Mouse (Mus musculus) hindbrain, embryonic 16.5 days (tissue): ENCODE data around the gene Hoxa13. TPM values are rescaled to one million over a fixed set of nuclear protein-coding genes. Genes with fewer than 3 reads are reported as not detected.

ENCODE experiments used
- ATAC-seq: fragments of 200-750 bp; cut with Nextera tagmentation; 2 replicates; pipeline ENCODE4 v1.8.0; 2017; ENCODE audit warnings: moderate TSS enrichment, moderate library complexity
- H3K27ac ChIP-seq: fragments of 300-500 bp; sonication (generic); 2 replicates; pipeline ENCODE4 v1.5.1; 2014; ENCODE audit warnings: low read depth, mild to moderate bottlenecking, control low read depth, low read length, moderate library complexity
- H3K27me3 ChIP-seq: fragments of 300-500 bp; sonication (generic); replicated peaks from 2 replicates; pipeline ENCODE4 v1.6.1; 2014; ENCODE audit warnings: low read length; ENCODE audit not compliant: control insufficient read depth, insufficient read depth
- H3K36me3 ChIP-seq: fragments of 300-500 bp; sonication (generic); 2 replicates; pipeline ENCODE4 v1.6.1; 2014; ENCODE audit warnings: mild to moderate bottlenecking, low read length, moderate library complexity, mixed read lengths; ENCODE audit not compliant: control insufficient read depth, insufficient read depth
- H3K4me1 ChIP-seq: fragments of 300-500 bp; sonication (generic); 2 replicates; pipeline ENCODE4 v1.6.1; 2014; ENCODE audit warnings: low read depth, low read length; ENCODE audit not compliant: control insufficient read depth, insufficient read depth
- H3K4me2 ChIP-seq: fragments of 300-500 bp; sonication (generic); 2 replicates; pipeline ENCODE4 v1.6.1; 2014; ENCODE audit warnings: mild to moderate bottlenecking, low read length, control low read depth, moderate library complexity
- H3K4me3 ChIP-seq: fragments of 300-500 bp; sonication (generic); 2 replicates; pipeline ENCODE4 v1.5.1; 2014; ENCODE audit warnings: mild to moderate bottlenecking, low read length, control low read depth, moderate library complexity
- H3K9ac ChIP-seq: fragments of 300-500 bp; sonication (generic); 2 replicates; pipeline ENCODE4 v1.6.1; 2014; ENCODE audit warnings: low read depth, mild to moderate bottlenecking, control low read depth, low read length, moderate library complexity
- H3K9me3 ChIP-seq: fragments of 300-500 bp; sonication (generic); 2 replicates; pipeline ENCODE4 v1.6.1; 2014; ENCODE audit warnings: mild to moderate bottlenecking, low read length, moderate library complexity; ENCODE audit not compliant: control insufficient read depth
- WGBS: fragments of 180-500 bp; shearing (Covaris S2); extraction: QIAGEN DNeasy Blood & Tissue Kit; methylation state at CpG from one replicate; pipeline ENCODE4 v1.1.7; 2014; 5-methylcytosine and 5-hydroxymethylcytosine counted together
- polyA plus RNA-seq: library from polyadenylated mRNA; unstranded; fragments of >200 nt; fragmentation: Nextera tagmentation; extraction: Ambion mirVana; gene quantifications from 2 replicates; pipeline ENCODE4 v1.2.1, GENCODE M21; 2015

The Hoxa13 gene
- polyA plus RNA-seq, 1 experiment from 2014 or later = not detected

DNA sequence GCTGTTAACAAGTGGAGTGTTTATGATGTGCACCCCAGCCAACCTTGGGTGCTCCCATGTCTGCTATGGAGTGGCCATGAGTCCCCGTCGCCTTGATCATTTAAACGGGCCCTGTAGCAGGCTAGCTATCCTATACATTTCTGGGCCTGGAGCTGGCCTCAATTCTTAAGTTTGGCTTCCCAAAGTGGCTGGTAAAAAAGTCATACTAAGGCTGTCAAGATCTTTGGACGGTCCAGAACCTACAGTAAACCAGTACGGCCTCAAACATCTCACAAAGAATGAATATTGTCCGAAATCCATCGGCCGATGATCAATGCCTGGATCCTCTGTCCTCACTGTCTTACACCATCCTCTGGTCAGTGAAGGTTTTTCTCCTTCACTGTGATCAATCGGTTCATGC, 25.4 kb downstream of the Hoxa13 start:
- H3K4me1 ChIP-seq = peaks cover 2% of the 10 kb centered on the region; the same call in 1 of the 2 replicates
- no peak overlapping the region for H3K27ac ChIP-seq
- WGBS = 30% methylated on average over 9 of the region's 9 CpGs
- no peak overlapping the region for H3K4me2 ChIP-seq
- no peak for ATAC-seq
- no peaks in the 10 kb centered on the region for H3K9me3 ChIP-seq
- no peak overlapping the region for H3K4me3 ChIP-seq
- H3K27me3 ChIP-seq = peaks cover 79% of the 10 kb centered on the region
- no peaks in the 10 kb centered on the region for H3K36me3 ChIP-seq
- no peak overlapping the region for H3K9ac ChIP-seq

DNA sequence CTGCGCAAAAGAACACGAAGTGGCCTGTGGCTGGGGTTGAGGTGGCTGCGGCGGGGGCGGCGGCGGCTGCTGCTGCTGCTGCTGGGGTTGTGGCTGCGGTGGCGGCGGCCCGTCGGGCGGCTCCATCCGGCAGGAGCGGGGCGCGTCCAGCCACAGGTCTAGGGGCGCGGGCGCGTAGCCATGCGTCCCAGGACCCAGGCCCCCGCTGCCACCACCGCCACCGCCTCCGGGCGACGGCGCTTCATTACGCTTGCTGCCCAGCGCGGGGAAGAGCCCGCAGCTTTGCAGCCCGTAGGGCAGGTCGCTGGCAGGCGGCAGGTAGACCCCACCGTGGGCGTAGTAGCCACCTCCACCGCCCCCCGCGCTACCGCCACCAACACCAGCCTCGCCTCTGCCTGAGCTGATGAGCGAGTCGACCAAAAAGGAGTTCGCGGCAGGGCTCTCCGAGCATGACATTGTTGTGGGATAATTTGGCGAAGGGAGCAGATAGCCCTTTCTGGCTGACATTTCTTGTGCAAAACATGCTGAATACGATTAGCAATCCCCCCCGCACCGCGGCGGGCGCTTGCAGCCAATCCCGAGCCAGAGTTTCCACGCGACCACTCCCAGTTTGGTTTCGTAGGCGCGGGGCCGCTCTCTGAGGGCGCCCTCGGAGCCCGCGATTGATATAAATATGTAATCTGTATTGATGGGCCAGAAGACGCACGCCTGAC, 26.1 kb downstream of the Hoxa13 start:
- Histone ChIP-seq H3K9me3 (no peaks in the 10 kb centered on the region), H3K9ac (no peak overlapping the region), H3K4me2 (no peak overlapping the region), H3K27me3 (peaks cover 78% of the 10 kb centered on the region), H3K27ac (no peak overlapping the region), H3K4me3 (no peak overlapping the region), H3K4me1 (no peaks in the 10 kb centered on the region), H3K36me3 (no peaks in the 10 kb centered on the region)
- WGBS = under 1% methylated on average over 52 of the region's 68 CpGs
- ATAC-seq = no peak

DNA sequence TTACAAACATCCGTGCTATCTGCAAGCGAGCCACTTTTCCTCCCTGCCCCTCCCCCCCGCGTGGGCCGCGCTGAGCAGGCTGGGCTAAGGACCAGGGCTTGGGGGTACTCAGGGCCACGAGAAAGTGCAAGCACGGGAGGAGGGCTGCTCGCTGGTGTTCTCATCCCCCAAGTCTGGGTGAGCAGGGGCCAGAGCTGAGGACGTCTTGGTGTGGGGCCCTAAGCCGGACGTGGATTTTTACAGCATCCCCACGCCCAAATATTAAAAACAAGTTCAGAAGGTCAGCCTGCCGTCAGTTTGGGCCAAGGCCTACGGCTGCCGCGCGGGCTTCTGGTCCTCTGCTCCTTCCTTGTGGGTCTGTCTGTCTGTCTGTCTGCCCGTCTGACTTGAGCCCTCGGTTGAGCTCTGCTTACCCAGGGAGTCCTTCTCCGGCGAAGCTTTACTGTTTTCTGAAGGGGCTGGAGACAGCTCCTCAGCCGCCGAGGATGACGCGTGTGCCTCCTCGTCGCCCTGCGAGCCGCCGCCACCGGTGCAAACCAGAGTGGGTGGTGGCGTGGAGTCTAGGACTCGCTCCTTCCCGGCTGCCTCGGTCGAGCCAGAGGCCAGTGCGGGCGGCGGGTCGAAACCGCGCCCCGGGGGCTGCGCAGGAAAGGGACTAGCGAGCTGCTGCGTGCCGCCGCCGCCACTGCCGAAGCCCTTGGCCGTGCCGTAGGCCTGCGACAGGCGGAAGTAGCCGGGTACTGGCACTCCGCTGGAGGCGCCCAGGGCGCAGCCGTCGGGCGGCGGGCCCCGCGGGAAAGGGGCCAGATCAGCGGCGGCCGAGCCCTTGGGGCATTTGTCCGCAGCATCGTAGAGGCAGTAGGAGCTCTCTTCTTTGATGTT, 26.9 kb downstream of the Hoxa13 start:
- H3K9ac ChIP-seq = no peak overlapping the region
- H3K4me1 ChIP-seq = no peaks in the 10 kb centered on the region
- no peak overlapping the region for H3K27ac ChIP-seq
- H3K36me3 ChIP-seq = no peaks in the 10 kb centered on the region
- H3K4me2 ChIP-seq = no peak overlapping the region
- WGBS = 1% methylated on average over 65 of the region's 70 CpGs
- H3K9me3 ChIP-seq = no peaks in the 10 kb centered on the region
- H3K27me3 ChIP-seq = peaks cover 80% of the 10 kb centered on the region
- ATAC-seq = no peak
- no peak overlapping the region for H3K4me3 ChIP-seq

DNA sequence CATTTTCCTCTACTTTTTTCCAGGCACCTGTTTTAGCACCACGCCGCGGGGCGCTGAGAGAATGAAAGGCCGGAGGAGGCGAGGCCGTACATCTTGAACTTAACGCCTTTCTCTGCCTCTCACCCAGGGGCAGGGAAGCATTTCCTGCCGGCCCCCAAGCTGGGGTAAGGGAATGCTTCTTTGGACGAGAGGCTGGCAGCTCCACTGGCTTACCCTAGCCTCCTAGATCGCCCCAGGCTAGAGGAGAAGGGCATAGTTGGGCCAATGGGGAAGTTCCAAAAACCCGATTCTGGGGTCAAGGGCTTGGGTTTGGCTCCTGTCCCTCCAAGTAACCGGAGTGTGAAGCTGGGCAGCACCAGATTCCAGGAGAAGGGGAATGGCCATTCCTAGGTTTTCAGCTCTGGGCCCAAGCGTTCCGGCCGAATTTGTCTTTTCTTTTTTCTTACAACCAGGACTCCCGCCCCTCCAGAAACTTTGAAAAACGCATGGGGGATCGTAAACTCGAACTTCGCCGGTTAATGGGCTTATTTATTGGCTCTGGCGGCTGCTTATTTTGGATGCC, 27.6 kb downstream of the Hoxa13 start:
- Histone ChIP-seq H3K4me2 (no peak overlapping the region), H3K27ac (no peak overlapping the region), H3K9me3 (no peaks in the 10 kb centered on the region), H3K4me3 (no peak overlapping the region), H3K9ac (no peak overlapping the region), H3K36me3 (no peaks in the 10 kb centered on the region), H3K27me3 (peaks cover 82% of the 10 kb centered on the region), H3K4me1 (no peaks in the 10 kb centered on the region)
- ATAC-seq = no peak
- 3% methylated on average over 23 of the region's 23 CpGs for WGBS

DNA sequence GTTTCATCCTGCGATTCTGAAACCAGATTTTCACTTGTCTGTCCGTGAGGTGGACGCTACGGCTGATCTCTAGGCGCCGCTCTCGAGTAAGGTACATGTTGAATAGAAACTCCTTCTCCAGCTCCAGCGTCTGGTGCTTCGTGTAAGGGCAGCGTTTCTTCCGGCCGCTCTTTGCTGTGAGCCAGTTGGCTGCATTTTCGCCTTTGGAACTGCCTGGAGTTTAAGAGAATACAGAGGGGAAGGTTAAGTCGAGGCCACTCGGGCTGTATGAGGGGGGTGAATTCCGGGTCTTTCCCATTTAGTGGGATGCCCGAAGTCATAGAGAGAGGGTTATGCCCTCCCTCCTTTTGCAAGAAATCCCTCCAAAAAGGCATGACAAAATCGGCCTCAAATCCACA, 28.1 kb downstream of the Hoxa13 start:
- H3K27me3 ChIP-seq = peaks cover 81% of the 10 kb centered on the region
- H3K4me2 ChIP-seq = no peak overlapping the region
- H3K9ac ChIP-seq = no peak overlapping the region
- H3K27ac ChIP-seq = no peak overlapping the region
- 0% methylated on average over 18 of the region's 18 CpGs for WGBS
- ATAC-seq = no peak
- H3K4me3 ChIP-seq = no peak overlapping the region
- H3K4me1 ChIP-seq = no peaks in the 10 kb centered on the region
- no peaks in the 10 kb centered on the region for H3K9me3 ChIP-seq
- no peaks in the 10 kb centered on the region for H3K36me3 ChIP-seq

DNA sequence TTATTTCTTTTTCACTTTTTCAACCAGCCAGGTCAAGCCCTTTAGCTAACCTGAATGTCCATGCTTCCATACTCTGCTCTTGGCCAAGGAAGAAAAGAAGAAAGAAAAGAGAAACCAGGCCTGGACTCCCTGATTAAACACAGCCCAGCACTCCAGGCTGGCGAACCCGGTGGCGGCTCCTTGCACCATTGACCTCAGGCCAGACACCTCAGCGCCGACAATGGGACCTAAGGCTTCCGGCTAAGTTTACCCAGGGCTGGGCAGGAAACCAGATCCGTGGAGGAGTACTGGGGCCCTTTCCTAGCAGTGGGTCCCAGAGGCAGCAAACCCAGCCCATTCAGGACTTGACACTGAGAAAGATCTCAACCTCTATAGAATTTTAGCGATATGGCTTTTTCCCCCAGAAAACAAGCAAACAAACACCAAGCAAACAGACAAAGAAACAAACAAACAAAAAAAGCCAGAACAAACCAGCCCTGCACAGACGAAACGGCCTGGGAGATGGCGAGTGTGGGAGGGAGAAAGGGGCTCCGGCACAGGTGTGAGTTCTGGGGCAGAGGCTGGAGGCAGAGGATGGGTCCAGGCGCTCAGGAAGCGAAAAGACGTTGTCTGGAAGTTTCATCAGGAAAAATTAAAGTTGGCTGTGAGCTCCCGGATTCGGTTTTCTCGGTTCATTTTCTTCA, 28.7 kb downstream of the Hoxa13 start:
- ATAC-seq = no peak
- H3K27ac ChIP-seq = no peak overlapping the region
- no peaks in the 10 kb centered on the region for H3K36me3 ChIP-seq
- H3K27me3 ChIP-seq = peaks cover 81% of the 10 kb centered on the region
- no peaks in the 10 kb centered on the region for H3K9me3 ChIP-seq
- H3K4me2 ChIP-seq = no peak overlapping the region
- WGBS = 1% methylated on average over 18 of the region's 18 CpGs
- H3K4me3 ChIP-seq = no peak overlapping the region
- no peaks in the 10 kb centered on the region for H3K4me1 ChIP-seq
- no peak overlapping the region for H3K9ac ChIP-seq

DNA sequence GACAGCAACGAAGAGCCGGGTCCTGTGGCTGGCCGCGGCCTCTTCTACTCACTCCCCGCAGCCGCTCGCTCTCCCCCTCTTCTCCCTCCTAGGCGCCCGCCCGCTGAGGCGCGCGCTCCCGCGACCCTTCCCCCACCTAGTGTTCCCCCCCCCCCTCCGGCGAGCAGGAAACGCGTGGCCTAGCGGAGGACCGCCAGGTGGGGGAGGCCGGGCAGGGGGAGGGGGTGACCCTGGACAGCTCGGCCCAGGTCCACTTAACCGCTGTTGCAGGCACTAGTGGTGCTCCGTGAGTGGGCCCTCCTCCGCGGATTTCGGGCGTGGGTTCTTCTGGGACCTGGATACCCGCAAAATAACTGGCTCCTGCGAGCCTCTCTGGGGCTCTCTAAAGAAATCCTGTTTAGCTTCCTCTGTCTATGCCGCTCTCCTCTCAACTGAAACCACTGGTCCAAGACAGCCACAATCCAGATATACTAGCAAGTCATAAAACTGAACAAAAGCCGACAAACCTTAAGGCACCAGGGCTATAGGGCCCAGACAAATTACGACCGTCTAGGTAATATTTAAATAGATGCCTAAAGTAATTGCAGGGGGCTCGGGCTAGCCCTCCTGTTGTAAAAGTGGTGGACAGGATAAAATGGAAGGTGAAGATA, 30.0 kb downstream of the Hoxa13 start, which contains the start of gene Hoxa9:
TSS of gene Hoxa9 (minus strand) at position 574 of the 650 bp plus-strand sequence.
- Histone ChIP-seq H3K9me3 (no peaks in the 10 kb centered on the region), H3K4me1 (no peaks in the 10 kb centered on the region), H3K36me3 (no peaks in the 10 kb centered on the region), H3K9ac (no peak within 1 kb of the TSS), H3K27me3 (peaks cover 78% of the 10 kb centered on the region), H3K4me3 (no peak within 1 kb of the TSS), H3K27ac (no peak within 1 kb of the TSS), H3K4me2 (no peak within 1 kb of the TSS)
- ATAC-seq = no peak
- 2% methylated on average over 22 of the region's 36 CpGs for WGBS

DNA sequence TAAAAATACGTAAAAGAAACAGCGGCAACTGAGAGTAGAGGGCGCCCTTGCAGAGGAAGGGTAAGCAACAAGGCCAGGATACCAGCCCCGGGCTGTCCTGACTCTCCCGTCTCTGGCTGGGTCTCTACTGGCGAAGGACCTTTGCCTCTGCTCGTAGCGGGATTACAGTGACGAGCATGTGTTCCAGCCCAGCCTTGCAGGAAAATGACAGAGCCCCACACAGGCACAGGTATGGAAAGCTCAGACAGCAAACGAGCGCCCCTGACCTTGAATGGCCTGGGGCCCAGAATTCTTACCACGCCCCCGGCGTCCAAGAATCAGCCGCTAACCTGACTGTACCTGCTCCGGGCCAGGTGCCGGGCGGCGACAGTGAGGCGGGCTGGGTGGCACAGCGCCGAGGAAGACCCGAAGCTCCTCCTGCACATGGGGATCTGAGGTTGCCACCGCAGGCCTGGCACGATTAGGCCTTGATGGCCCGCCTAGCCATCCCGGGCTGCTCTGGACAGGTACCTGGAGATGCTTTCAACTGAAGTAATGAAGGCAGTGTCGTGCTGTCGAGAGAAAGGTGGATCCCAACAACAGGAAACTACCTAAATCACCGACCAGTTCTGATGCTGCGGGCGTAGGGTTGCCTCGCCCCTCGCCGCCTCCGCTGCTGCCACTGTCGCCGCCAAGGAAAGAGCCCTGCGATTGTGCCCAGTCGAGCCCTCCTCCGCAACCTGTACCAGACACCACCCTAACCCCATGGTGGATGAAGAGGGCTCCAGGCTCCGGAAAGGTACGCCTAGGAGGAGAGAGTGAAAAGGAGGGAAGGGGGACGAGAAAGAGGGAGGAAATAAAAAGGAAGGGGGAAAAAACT, 30.9 kb downstream of the Hoxa13 start:
- no peaks in the 10 kb centered on the region for H3K36me3 ChIP-seq
- no peaks in the 10 kb centered on the region for H3K4me1 ChIP-seq
- H3K4me2 ChIP-seq = no peak overlapping the region
- H3K9me3 ChIP-seq = no peaks in the 10 kb centered on the region
- ATAC-seq = no peak
- no peak overlapping the region for H3K9ac ChIP-seq
- no peak overlapping the region for H3K27ac ChIP-seq
- no peak overlapping the region; the same call in 1 of the 2 replicates for H3K4me3 ChIP-seq
- H3K27me3 ChIP-seq = peaks cover 77% of the 10 kb centered on the region
- 1% methylated on average over 43 of the region's 44 CpGs for WGBS
